Mouse (Mus musculus): Measurements from ENCODE around the gene Anxa7. TPM values are rescaled to one million over a fixed set of nuclear protein-coding genes. Genes with fewer than 3 reads are reported as not detected.
A peak's percentile ranks its signal among the peaks of the same experiment; 100 is the strongest.

Anxa7 gene
- polyA plus RNA-seq, 1 experiment from 2014 or later, result 12.8 TPM

DNA sequence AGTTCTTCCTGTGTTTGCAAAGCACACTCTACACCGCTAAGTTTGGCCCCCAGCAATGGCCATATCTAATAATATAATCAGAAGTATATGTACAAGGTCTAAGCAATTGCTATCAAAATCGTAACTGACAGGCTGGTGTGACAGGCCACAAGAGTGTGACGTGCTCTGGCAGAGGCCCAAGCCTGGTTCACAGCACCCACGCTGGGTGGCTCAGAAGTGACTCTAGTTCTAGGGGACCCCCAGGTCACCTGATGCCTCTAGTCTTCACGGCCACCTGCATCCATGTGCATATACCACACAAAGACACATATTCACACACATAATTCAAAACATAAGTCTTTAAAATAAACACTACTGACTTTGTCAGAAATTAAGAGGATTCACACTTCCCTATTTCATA, 27.0 kb downstream of the Anxa7 start:
- H3K4me1 ChIP-seq (replicated peaks; ENCODE audit: control insufficient read depth, insufficient read depth, low read length), result no peaks in the 10 kb centered on the region
- no peak overlapping the region for H3K27ac ChIP-seq (ENCODE audit: low read depth, low read length)
- no peaks in the 10 kb centered on the region for H3K36me3 ChIP-seq (ENCODE audit: control insufficient read depth, insufficient read depth, low read length)
- no peak for ATAC-seq (replicated peaks; ENCODE audit: low FRiP score)
- no peak overlapping the region for H3K9ac ChIP-seq (ENCODE audit: low read length)
- H3K4me2 ChIP-seq (ENCODE audit: low read depth, low read length, severe bottlenecking), result no peak overlapping the region
- DNase-seq (ENCODE audit: low spot score), result no peak
- no peaks in the 10 kb centered on the region for H3K9me3 ChIP-seq (ENCODE audit: control insufficient read depth, low read length)
- no peak overlapping the region for H3K4me3 ChIP-seq (ENCODE audit: low read depth, low read length)
- 93% methylated on average over 5 of the region's 5 CpGs for WGBS
- H3K27me3 ChIP-seq (ENCODE audit: control insufficient read depth, insufficient read depth, low read length), result no peaks in the 10 kb centered on the region

DNA sequence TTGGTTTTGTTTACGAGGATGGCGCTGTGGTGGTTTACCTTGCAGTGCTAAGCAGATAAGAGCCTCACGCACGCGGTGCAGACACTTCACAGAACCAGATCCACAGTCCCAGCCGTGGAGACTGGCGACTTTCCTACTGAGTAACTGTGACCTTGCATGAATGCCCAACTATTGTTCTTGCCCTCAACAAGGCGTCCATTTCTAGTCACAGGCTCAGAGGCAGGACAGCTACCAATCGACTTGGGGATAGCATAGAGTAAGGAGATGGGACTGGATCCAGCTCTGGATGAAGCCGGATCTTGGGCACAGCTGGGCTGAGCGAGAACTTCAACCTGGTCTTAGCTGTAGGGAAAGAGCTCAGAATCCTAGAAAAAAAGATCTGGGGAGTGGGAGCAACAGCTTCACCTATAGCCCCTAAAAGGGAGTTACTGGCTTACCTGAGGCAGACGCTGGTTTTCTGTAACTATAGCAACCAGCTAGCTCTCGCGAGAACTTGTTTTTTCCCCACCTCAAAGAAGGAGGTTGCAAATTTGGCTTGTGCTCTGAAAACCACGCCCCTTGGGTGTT, 28.1 kb downstream of the Anxa7 start, which contains the start of gene Cfap70:
Gene Cfap70, minus strand, starts transcription at position 462 of the 567 bp plus-strand sequence.
- H3K4me3 ChIP-seq (ENCODE audit: low read depth, low read length), result peak within 1 kb of the TSS; percentile 31
- peak within 1 kb of the TSS; percentile 59 for H3K4me2 ChIP-seq (ENCODE audit: low read depth, low read length, severe bottlenecking)
- H3K9me3 ChIP-seq (ENCODE audit: control insufficient read depth, low read length), result no peaks in the 10 kb centered on the region
- no peaks in the 10 kb centered on the region for H3K4me1 ChIP-seq (replicated peaks; ENCODE audit: control insufficient read depth, insufficient read depth, low read length)
- DNase-seq (ENCODE audit: low spot score), result peak; percentile 71
- peak within 1 kb of the TSS; percentile 39 for H3K9ac ChIP-seq (ENCODE audit: low read length)
- H3K27me3 ChIP-seq (ENCODE audit: control insufficient read depth, insufficient read depth, low read length), result no peaks in the 10 kb centered on the region
- no peak within 1 kb of the TSS for H3K27ac ChIP-seq (ENCODE audit: low read depth, low read length)
- no peaks in the 10 kb centered on the region for H3K36me3 ChIP-seq (ENCODE audit: control insufficient read depth, insufficient read depth, low read length)
- WGBS, result 4% methylated on average over 15 of the region's 15 CpGs
- ATAC-seq (replicated peaks; ENCODE audit: low FRiP score), result peak; percentile 56

DNA sequence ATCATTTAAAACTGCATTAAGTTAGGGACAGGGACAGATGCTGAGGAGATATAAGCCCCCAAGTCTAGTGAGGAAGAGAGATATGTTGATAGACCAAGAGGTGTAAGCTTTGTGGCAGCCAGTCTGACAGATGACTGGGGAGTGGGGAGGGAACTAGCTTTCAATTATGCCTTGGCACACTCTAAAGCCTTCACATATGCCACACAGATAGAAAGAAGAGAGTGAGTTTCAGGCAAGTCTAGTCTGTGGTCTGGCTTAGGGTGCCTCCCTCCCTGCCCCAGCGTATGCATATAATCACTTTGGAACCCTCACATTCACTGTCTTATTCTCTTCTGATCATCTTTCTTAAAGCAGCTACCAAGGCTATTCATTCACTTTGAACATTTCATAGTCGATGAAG, 28.6 kb downstream of the Anxa7 start:
- Histone ChIP-seq H3K27me3 (ENCODE audit: control insufficient read depth, insufficient read depth, low read length) (no peaks in the 10 kb centered on the region), H3K9me3 (ENCODE audit: control insufficient read depth, low read length) (no peaks in the 10 kb centered on the region), H3K4me2 (ENCODE audit: low read depth, low read length, severe bottlenecking) (peak overlapping the region; percentile 59), H3K9ac (ENCODE audit: low read length) (peak overlapping the region; percentile 39; the same call in 1 of the 2 replicates), H3K36me3 (ENCODE audit: control insufficient read depth, insufficient read depth, low read length) (no peaks in the 10 kb centered on the region), H3K4me3 (ENCODE audit: low read depth, low read length) (peak overlapping the region; percentile 31; the same call in 1 of the 2 replicates), H3K4me1 (replicated peaks; ENCODE audit: control insufficient read depth, insufficient read depth, low read length) (no peaks in the 10 kb centered on the region), H3K27ac (ENCODE audit: low read depth, low read length) (no peak overlapping the region)
- 17% methylated on average over 2 of the region's 2 CpGs for WGBS
- no peak for ATAC-seq (replicated peaks; ENCODE audit: low FRiP score)
- no peak for DNase-seq (ENCODE audit: low spot score)

DNA sequence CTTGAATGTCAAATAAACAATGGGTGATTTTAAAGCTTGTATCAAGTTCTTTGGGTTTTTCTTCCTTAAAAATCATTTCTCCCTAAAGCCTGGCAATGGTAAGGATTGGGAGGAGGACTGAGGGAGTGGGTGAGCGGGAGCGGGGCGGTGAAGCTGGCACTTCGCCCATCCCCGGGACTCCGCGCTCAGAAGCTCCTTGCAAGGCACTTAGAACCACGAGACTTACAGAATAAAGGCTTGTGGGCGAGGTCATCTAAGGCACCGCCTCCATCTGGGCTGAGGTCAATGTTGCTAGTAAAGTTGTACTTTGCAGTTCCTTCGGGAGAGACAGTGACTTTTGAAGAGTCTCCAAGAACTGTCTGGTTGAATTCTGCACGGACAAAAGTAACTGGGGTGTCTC, 32.7 kb downstream of the Anxa7 start:
- 71% methylated on average over 12 of the region's 12 CpGs for WGBS
- ATAC-seq (replicated peaks; ENCODE audit: low FRiP score), result no peak

DNA sequence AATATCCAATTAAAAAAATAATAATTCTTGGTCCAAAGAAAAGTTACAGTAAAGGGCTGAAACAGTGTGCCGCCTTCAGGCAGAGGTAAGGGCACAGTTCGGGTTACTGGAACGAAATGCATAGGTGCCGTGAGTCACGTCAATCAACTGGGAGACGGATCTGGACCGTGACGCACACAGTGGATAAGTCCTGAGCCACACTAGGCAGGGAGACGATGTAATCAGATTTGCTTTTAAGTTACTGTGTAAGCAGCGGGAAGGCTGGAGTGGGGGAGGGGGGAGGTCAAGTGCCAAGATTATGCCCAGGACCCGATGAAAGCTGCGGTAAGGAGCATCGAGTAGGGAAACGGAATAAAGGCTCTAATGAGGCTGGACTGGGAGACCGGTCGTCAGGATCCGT, 37.7 kb downstream of the Anxa7 start:
- ATAC-seq (replicated peaks; ENCODE audit: low FRiP score) (no peak), DNase-seq (ENCODE audit: low spot score) (no peak)
- no peaks in the 10 kb centered on the region for H3K27me3 ChIP-seq (ENCODE audit: control insufficient read depth, insufficient read depth, low read length)
- no peak overlapping the region for H3K4me2 ChIP-seq (ENCODE audit: low read depth, low read length, severe bottlenecking)
- no peak overlapping the region for H3K4me3 ChIP-seq (ENCODE audit: low read depth, low read length)
- no peaks in the 10 kb centered on the region for H3K9me3 ChIP-seq (ENCODE audit: control insufficient read depth, low read length)
- no peaks in the 10 kb centered on the region for H3K36me3 ChIP-seq (ENCODE audit: control insufficient read depth, insufficient read depth, low read length)
- no peak overlapping the region for H3K27ac ChIP-seq (ENCODE audit: low read depth, low read length)
- no peak overlapping the region for H3K9ac ChIP-seq (ENCODE audit: low read length)
- no peaks in the 10 kb centered on the region for H3K4me1 ChIP-seq (replicated peaks; ENCODE audit: control insufficient read depth, insufficient read depth, low read length)
- WGBS, result 73% methylated on average over 17 of the region's 17 CpGs

More for the DNA sequence above, 32.7 kb downstream of the Anxa7 start:
- DNase-seq (ENCODE audit: low spot score), result no peak
- H3K4me3 ChIP-seq (ENCODE audit: low read depth, low read length), result no peak overlapping the region
- no peak overlapping the region for H3K4me2 ChIP-seq (ENCODE audit: low read depth, low read length, severe bottlenecking)
- H3K9me3 ChIP-seq (ENCODE audit: control insufficient read depth, low read length), result no peaks in the 10 kb centered on the region
- H3K9ac ChIP-seq (ENCODE audit: low read length), result no peak overlapping the region
- H3K27me3 ChIP-seq (ENCODE audit: control insufficient read depth, insufficient read depth, low read length), result no peaks in the 10 kb centered on the region
- no peaks in the 10 kb centered on the region for H3K4me1 ChIP-seq (replicated peaks; ENCODE audit: control insufficient read depth, insufficient read depth, low read length)
- H3K27ac ChIP-seq (ENCODE audit: low read depth, low read length), result no peak overlapping the region
- no peaks in the 10 kb centered on the region for H3K36me3 ChIP-seq (ENCODE audit: control insufficient read depth, insufficient read depth, low read length)

DNA sequence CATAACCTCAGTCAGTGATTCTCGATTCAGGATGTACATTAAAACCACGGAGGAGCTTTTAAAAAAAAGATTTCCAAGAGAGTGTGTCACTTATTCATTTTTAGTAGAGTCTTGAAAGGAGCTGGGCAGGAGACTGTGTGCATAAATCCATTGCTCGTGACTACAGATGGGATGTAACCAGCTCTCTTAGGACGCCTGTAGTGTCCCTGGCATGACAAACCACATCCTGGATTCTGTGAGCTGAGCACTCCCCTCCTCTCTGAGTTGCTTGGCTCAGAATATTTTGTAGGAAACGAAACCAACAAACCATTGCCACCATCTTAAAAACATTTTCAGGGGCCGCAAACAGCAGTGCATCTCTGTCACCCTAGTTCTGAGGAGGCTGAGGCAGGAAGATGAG, 43.0 kb downstream of the Anxa7 start:
- Histone ChIP-seq H3K27me3 (ENCODE audit: control insufficient read depth, insufficient read depth, low read length) (no peaks in the 10 kb centered on the region), H3K27ac (ENCODE audit: low read depth, low read length) (no peak overlapping the region), H3K4me1 (replicated peaks; ENCODE audit: control insufficient read depth, insufficient read depth, low read length) (no peaks in the 10 kb centered on the region), H3K4me3 (ENCODE audit: low read depth, low read length) (no peak overlapping the region), H3K9me3 (ENCODE audit: control insufficient read depth, low read length) (no peaks in the 10 kb centered on the region), H3K36me3 (ENCODE audit: control insufficient read depth, insufficient read depth, low read length) (no peaks in the 10 kb centered on the region), H3K4me2 (ENCODE audit: low read depth, low read length, severe bottlenecking) (no peak overlapping the region), H3K9ac (ENCODE audit: low read length) (no peak overlapping the region)
- ATAC-seq (replicated peaks; ENCODE audit: low FRiP score) (no peak), DNase-seq (ENCODE audit: low spot score) (no peak)
- 72% methylated on average over 6 of the region's 6 CpGs for WGBS

DNA sequence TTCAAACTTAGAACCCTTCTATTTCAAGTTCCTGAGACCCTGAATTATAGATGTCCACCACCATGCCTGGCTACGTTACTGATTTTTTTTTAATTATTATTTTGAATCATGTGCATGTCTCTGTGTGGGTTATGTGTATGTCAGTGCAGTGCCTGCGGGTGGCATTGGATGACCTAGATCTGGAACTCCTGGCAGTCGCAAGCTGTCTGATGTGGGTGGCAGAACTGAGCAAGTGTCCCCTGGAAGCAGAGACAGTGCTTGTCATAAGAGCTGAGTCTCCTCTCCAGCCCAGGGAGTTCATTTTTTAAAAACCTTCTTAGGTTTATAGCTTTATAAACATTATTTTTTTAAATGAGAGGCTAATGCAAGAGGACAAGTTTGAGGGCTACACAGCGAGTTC, 47.5 kb downstream of the Anxa7 start:
- no peaks in the 10 kb centered on the region for H3K9me3 ChIP-seq (ENCODE audit: control insufficient read depth, low read length)
- H3K27me3 ChIP-seq (ENCODE audit: control insufficient read depth, insufficient read depth, low read length), result no peaks in the 10 kb centered on the region
- DNase-seq (ENCODE audit: low spot score) (no peak), ATAC-seq (replicated peaks; ENCODE audit: low FRiP score) (no peak)
- H3K4me3 ChIP-seq (ENCODE audit: low read depth, low read length), result no peak overlapping the region
- no peak overlapping the region for H3K27ac ChIP-seq (ENCODE audit: low read depth, low read length)
- H3K4me1 ChIP-seq (replicated peaks; ENCODE audit: control insufficient read depth, insufficient read depth, low read length), result no peaks in the 10 kb centered on the region
- H3K36me3 ChIP-seq (ENCODE audit: control insufficient read depth, insufficient read depth, low read length), result no peaks in the 10 kb centered on the region
- H3K4me2 ChIP-seq (ENCODE audit: low read depth, low read length, severe bottlenecking), result no peak overlapping the region
- 88% methylated on average over 4 of the region's 4 CpGs for WGBS
- no peak overlapping the region for H3K9ac ChIP-seq (ENCODE audit: low read length)

DNA sequence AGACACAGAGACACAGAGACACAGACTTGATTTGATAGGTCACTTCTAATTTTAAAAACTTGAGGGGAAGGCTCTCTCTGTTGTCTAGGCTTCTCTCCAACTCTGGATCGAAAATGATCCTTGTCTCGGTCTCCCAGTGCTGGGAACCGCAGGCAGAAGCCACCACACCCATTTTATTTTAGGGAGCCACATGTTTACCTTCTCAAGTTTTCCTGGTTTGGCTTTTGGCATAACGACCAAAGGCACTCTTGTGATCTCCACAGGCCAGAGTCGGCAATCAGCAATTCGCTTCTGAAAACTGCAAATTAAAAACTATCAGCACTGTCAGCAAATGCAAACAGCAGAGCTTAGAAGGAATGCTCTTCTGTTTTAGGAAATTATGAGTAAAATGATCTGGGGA, 48.2 kb downstream of the Anxa7 start:
- DNase-seq (ENCODE audit: low spot score) (no peak), ATAC-seq (replicated peaks; ENCODE audit: low FRiP score) (no peak)
- H3K9ac ChIP-seq (ENCODE audit: low read length), result no peak overlapping the region
- H3K9me3 ChIP-seq (ENCODE audit: control insufficient read depth, low read length), result no peaks in the 10 kb centered on the region
- H3K27me3 ChIP-seq (ENCODE audit: control insufficient read depth, insufficient read depth, low read length), result no peaks in the 10 kb centered on the region
- WGBS, result 84% methylated on average over 6 of the region's 6 CpGs
- no peaks in the 10 kb centered on the region for H3K36me3 ChIP-seq (ENCODE audit: control insufficient read depth, insufficient read depth, low read length)
- no peak overlapping the region for H3K27ac ChIP-seq (ENCODE audit: low read depth, low read length)
- H3K4me2 ChIP-seq (ENCODE audit: low read depth, low read length, severe bottlenecking), result no peak overlapping the region
- H3K4me1 ChIP-seq (replicated peaks; ENCODE audit: control insufficient read depth, insufficient read depth, low read length), result no peaks in the 10 kb centered on the region
- no peak overlapping the region for H3K4me3 ChIP-seq (ENCODE audit: low read depth, low read length)

DNA sequence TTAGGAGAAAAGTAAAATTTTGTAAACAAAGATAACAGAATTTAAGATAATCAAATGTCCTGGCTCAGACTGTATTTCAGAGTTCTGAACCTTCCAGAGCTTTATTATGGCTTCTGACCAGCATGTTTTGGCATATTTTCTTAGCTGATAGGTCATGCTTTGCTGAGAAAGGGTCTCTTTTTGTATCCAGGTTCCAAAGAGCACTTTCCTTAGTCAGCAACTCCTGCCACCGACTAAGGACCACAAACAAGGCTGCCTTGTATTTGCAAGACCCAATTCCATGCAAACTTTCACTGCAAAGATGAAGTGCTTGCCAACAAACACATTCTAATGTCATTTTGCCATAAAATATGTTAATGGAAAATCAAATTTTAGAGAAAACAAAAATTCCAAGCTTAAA, 50.1 kb downstream of the Anxa7 start:
- DNase-seq (ENCODE audit: low spot score) (no peak), ATAC-seq (replicated peaks; ENCODE audit: low FRiP score) (no peak)
- 73% methylated on average over 1 of the region's 1 CpGs for WGBS
- no peak overlapping the region for H3K4me3 ChIP-seq (ENCODE audit: low read depth, low read length)
- no peaks in the 10 kb centered on the region for H3K4me1 ChIP-seq (replicated peaks; ENCODE audit: control insufficient read depth, insufficient read depth, low read length)
- no peak overlapping the region for H3K9ac ChIP-seq (ENCODE audit: low read length)
- no peak overlapping the region for H3K4me2 ChIP-seq (ENCODE audit: low read depth, low read length, severe bottlenecking)
- no peak overlapping the region for H3K27ac ChIP-seq (ENCODE audit: low read depth, low read length)
- no peaks in the 10 kb centered on the region for H3K36me3 ChIP-seq (ENCODE audit: control insufficient read depth, insufficient read depth, low read length)
- H3K27me3 ChIP-seq (ENCODE audit: control insufficient read depth, insufficient read depth, low read length), result no peaks in the 10 kb centered on the region
- no peaks in the 10 kb centered on the region for H3K9me3 ChIP-seq (ENCODE audit: control insufficient read depth, low read length)
